Mouse (Mus musculus): ENCODE measurements around the gene Cep131. TPM values are rescaled to one million over a fixed set of nuclear protein-coding genes. Genes with fewer than 3 reads are reported as not detected.
A peak's percentile ranks its signal among the peaks of the same experiment; 100 is the strongest.

Gene Cep131
- total and polyA plus RNA-seq, 2 experiments: 1.9 to 2.3 TPM

DNA sequence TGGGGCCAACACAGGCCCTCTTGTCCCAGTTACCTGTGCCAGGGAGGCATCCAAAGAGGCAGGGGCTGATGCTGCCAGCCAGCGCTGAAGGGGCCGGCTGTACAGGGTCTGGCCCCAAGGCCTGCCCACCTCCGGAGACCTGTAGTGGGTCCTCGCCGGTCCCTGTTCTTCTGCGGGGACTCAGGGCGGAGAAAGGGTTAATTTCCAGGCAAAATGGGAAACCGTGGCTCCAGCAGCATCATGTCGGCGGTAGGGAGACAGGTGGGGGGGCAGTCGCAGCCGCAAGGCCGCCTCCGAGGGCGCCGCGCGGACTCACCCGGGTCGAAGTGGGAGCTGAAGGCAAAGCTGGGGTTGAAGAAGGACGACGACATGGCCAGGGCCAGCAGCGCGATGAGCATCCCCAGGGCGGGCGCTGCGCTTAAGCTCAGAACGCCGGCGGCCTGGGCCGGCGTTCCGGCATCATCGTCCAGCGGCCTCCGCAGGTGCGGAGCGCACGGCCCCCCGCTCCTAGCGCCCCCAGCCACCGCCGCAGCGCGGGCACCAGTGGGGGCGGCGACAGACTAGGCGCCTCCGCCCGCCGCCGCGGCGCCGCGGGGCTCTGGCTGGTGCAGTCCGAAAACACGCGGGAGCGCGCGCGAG lies 40.0 kb downstream of the Cep131 start, which contains the start of gene Aatk:
Gene Aatk (minus strand): TSS at position 615 of the 639 bp plus-strand sequence.
- no peak within 1 kb of the TSS for H3K27ac ChIP-seq (replicated peaks; ENCODE audit: insufficient read depth, low read depth, low read length)
- H3K79me2 ChIP-seq (ENCODE audit: control insufficient read depth, insufficient read depth, low read length): no peaks in the 10 kb centered on the region
- H3K4me3 ChIP-seq (ENCODE audit: insufficient read depth, low read depth, low read length): peak within 1 kb of the TSS; percentile 40; the same call in 1 of the 2 replicates
- H3K27me3 ChIP-seq (ENCODE audit: control insufficient read depth, insufficient read depth, low read length): peaks cover 5% of the 10 kb centered on the region; the same call in 1 of the 2 replicates
- 5% methylated on average over 63 of the region's 63 CpGs for WGBS
- peak within 1 kb of the TSS; percentile 16 for H3K9ac ChIP-seq (ENCODE audit: low read depth, low read length)
- no peaks in the 10 kb centered on the region for H3K36me3 ChIP-seq (ENCODE audit: control insufficient read depth, insufficient read depth, low read length)
- no peak for TF ChIP-seq POLR2A (IDR thresholded peaks at IDR 0.05; ENCODE audit: extremely low read depth, insufficient read depth, low read length)
- TF ChIP-seq CTCF (IDR thresholded peaks at IDR 0.05; ENCODE audit: low read depth, low read length): no peak
- DNase-seq (ENCODE audit: extremely low read depth, low read depth, low spot score): no peak
- peaks cover 3% of the 10 kb centered on the region; the same call in 1 of the 2 replicates for H3K4me1 ChIP-seq (ENCODE audit: control insufficient read depth, insufficient read depth, low read length)

DNA sequence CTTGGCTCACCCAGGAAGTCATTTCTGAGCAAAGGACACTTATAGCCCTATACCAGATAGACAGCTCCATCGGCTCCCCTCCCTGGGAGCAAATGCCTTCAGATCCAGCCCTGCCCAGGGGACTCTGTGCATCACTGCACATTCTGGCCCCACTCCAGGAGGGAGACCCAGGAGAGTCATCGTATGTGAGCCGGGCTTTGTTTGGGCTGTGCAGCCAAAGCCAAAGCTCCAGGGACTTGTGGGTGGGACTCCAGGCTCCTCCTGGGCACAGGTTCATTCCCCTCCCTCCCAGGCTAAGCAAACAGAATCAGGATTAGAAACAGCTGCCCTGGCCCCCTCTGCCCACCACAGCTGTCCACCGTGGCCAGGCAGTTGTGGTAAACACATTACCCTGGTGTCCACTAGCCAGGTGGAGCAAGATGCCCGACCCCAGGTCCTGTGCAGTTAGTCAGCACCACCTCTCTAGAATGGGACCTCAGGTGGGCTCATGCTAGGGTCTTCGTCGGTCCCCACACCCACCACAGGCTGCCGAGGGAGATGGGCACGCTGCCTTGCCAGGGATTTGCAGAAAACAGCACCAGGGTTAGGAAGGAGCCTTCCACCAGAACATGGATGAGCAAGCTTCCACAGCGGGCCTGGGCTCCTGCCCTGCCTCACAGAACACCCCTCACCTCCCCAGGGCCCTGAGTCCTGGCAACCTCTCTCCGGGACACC lies 40.6 kb downstream of the Cep131 start:
- no peak for TF ChIP-seq CTCF (IDR thresholded peaks at IDR 0.05; ENCODE audit: low read depth, low read length)
- no peak for TF ChIP-seq POLR2A (IDR thresholded peaks at IDR 0.05; ENCODE audit: extremely low read depth, insufficient read depth, low read length)
- Histone ChIP-seq H3K27ac (replicated peaks; ENCODE audit: insufficient read depth, low read depth, low read length) (no peak overlapping the region), H3K27me3 (ENCODE audit: control insufficient read depth, insufficient read depth, low read length) (peaks cover 5% of the 10 kb centered on the region; the same call in 1 of the 2 replicates), H3K4me1 (ENCODE audit: control insufficient read depth, insufficient read depth, low read length) (peaks cover 3% of the 10 kb centered on the region; the same call in 1 of the 2 replicates), H3K79me2 (ENCODE audit: control insufficient read depth, insufficient read depth, low read length) (no peaks in the 10 kb centered on the region), H3K4me3 (ENCODE audit: insufficient read depth, low read depth, low read length) (peak overlapping the region; percentile 40; the same call in 1 of the 2 replicates), H3K36me3 (ENCODE audit: control insufficient read depth, insufficient read depth, low read length) (no peaks in the 10 kb centered on the region), H3K9ac (ENCODE audit: low read depth, low read length) (peak overlapping the region; percentile 16; the same call in 1 of the 2 replicates)
- no peak for DNase-seq (ENCODE audit: extremely low read depth, low read depth, low spot score)
- WGBS: 52% methylated on average over 11 of the region's 11 CpGs

DNA sequence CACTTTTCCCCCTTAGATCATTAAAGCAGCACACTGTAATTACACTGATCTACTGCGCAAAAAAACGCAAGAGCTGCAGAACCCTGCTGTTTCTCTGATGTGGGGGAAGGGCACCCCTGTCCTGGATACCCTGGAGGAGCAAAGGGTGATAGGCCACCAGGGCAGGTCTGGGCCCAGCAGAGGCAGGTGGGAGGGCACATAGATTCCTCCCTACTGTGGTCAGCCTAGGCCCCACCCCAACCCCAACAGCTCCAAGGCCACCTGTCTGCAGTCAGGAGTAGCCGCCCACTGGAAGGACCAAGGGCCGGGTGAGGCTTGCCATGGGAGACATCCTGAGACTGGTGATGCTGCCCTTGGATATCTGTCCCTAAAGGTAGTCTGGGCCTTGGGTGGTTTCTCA lies 41.3 kb downstream of the Cep131 start:
- Histone ChIP-seq H3K36me3 (ENCODE audit: control insufficient read depth, insufficient read depth, low read length) (no peaks in the 10 kb centered on the region), H3K9ac (ENCODE audit: low read depth, low read length) (no peak overlapping the region)
- 70% methylated on average over 4 of the region's 4 CpGs for whole genome bisulfite sequencing

DNA sequence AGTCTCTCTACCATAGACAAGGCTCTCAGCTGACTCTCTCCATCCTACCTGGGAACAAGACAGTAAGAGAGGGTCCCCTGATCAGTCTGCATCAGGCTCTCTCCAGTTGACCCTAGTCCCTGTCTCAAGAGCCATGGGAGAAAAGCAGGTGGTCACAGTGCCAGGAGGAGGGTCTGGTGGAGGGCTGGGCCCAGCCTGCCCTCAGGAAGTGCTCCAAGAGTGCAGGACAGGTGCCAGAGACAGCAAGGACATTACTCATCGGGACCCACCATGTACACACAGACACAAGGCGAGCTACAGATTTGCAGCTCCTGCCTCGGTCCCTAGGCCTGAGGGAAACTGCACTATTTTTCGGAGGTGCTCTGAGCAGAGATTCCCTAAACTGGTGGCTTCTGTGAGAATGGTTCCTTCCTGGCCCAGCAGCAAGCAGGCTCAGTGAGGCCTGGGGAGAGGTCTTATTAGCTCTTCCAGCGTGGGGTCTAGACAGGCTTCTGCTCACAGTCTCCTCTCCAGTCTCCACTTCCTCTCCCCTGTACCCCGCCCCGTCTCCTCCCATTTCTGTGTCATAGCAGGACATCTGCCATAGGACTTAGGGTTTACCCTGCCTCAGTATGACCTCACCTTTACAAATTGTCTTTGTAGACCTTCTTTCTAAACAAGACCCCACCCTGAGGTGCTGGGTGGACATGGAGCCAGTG lies 44.3 kb downstream of the Cep131 start:
- Histone ChIP-seq H3K9ac (ENCODE audit: low read depth, low read length) (no peak overlapping the region), H3K27me3 (ENCODE audit: control insufficient read depth, insufficient read depth, low read length) (peaks cover 5% of the 10 kb centered on the region; the same call in 1 of the 2 replicates), H3K27ac (replicated peaks; ENCODE audit: insufficient read depth, low read depth, low read length) (peak overlapping the region; percentile 62), H3K4me1 (ENCODE audit: control insufficient read depth, insufficient read depth, low read length) (peaks cover 3% of the 10 kb centered on the region; the same call in 1 of the 2 replicates), H3K4me3 (ENCODE audit: insufficient read depth, low read depth, low read length) (no peak overlapping the region), H3K36me3 (ENCODE audit: control insufficient read depth, insufficient read depth, low read length) (no peaks in the 10 kb centered on the region), H3K79me2 (ENCODE audit: control insufficient read depth, insufficient read depth, low read length) (no peaks in the 10 kb centered on the region)
- no peak for TF ChIP-seq POLR2A (IDR thresholded peaks at IDR 0.05; ENCODE audit: extremely low read depth, insufficient read depth, low read length)
- 71% methylated on average over 7 of the region's 7 CpGs for WGBS
- DNase-seq (ENCODE audit: extremely low read depth, low read depth, low spot score): no peak

More for the DNA sequence above, 41.3 kb downstream of the Cep131 start:
- TF ChIP-seq POLR2A (IDR thresholded peaks at IDR 0.05; ENCODE audit: extremely low read depth, insufficient read depth, low read length): no peak
- no peak for TF ChIP-seq CTCF (IDR thresholded peaks at IDR 0.05; ENCODE audit: low read depth, low read length)
- Histone ChIP-seq H3K4me3 (ENCODE audit: insufficient read depth, low read depth, low read length) (no peak overlapping the region), H3K79me2 (ENCODE audit: control insufficient read depth, insufficient read depth, low read length) (no peaks in the 10 kb centered on the region), H3K27me3 (ENCODE audit: control insufficient read depth, insufficient read depth, low read length) (peaks cover 5% of the 10 kb centered on the region; the same call in 1 of the 2 replicates), H3K27ac (replicated peaks; ENCODE audit: insufficient read depth, low read depth, low read length) (no peak overlapping the region), H3K4me1 (ENCODE audit: control insufficient read depth, insufficient read depth, low read length) (peaks cover 3% of the 10 kb centered on the region; the same call in 1 of the 2 replicates)
- no peak for DNase-seq (ENCODE audit: extremely low read depth, low read depth, low spot score)

DNA sequence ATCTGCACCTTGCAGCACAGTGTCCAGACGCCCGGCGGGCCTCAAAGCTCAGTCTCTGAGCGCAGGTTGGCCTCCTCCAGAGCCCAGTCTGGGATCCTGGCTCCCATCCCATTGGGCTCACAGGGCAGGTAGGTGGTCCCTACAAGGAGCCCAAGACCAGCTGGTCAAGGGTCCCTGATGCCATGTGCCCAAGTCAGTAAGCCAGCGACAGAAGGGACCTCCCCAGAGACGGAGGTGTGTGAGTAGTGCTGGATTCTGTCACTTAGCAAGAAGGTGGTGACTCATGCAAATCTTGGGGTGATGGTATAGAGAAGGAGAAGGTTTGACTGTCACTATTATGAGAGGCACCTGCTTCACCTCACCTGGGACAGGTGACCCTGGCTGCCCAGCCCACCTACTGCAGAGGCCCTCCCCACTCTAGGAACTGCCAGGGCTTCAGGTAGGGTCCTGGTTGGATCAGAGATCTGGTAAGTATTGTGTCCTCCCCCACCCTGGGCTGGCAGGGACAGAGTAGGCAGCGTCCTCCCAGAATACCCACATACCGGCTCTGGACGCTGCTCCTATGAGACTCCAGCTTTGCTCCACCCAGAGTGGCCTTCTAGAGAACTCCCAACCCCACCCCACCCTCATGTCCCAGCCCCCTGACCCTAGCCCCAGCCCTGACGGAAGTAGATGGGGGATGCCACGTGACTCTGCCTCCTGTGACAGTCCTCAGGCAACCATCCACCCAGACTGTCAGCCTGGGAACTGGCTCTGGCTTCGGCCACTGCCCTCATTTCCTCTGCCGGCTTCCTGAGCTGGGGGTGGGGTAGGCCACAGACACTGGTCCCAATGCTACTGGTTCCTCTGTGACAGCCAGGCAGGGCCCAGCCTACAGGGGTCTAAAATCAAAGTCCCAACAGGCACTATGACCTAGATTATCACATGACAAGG lies 45.2 kb downstream of the Cep131 start:
- Histone ChIP-seq H3K36me3 (ENCODE audit: control insufficient read depth, insufficient read depth, low read length) (no peaks in the 10 kb centered on the region), H3K4me1 (ENCODE audit: control insufficient read depth, insufficient read depth, low read length) (peaks cover 3% of the 10 kb centered on the region; the same call in 1 of the 2 replicates), H3K4me3 (ENCODE audit: insufficient read depth, low read depth, low read length) (peak overlapping the region; percentile 54), H3K27ac (replicated peaks; ENCODE audit: insufficient read depth, low read depth, low read length) (peak overlapping the region; percentile 65), H3K79me2 (ENCODE audit: control insufficient read depth, insufficient read depth, low read length) (no peaks in the 10 kb centered on the region), H3K9ac (ENCODE audit: low read depth, low read length) (peak overlapping the region; percentile 45), H3K27me3 (ENCODE audit: control insufficient read depth, insufficient read depth, low read length) (peaks cover 3% of the 10 kb centered on the region; the same call in 1 of the 2 replicates)
- peak; percentile 55 for DNase-seq (ENCODE audit: extremely low read depth, low read depth, low spot score)
- TF ChIP-seq CTCF (IDR thresholded peaks at IDR 0.05; ENCODE audit: low read depth, low read length): no peak
- TF ChIP-seq POLR2A (IDR thresholded peaks at IDR 0.05; ENCODE audit: extremely low read depth, insufficient read depth, low read length): no peak
- WGBS: 70% methylated on average over 13 of the region's 13 CpGs

Measured in liver, adult 2 months (tissue).